Mouse (Mus musculus): ENCODE data around the gene Dram1.

Dram1 gene

GRCm38 (mm10) chr10:88379013-88379885 lies at the start of gene Dram1, which contains the start of gene Gnptab:
Gene Dram1 (minus strand): TSS chr10:88379080.
Gene Gnptab (plus strand): TSS chr10:88379132.
- peak; percentile 86 for DNase-seq

DNA sequence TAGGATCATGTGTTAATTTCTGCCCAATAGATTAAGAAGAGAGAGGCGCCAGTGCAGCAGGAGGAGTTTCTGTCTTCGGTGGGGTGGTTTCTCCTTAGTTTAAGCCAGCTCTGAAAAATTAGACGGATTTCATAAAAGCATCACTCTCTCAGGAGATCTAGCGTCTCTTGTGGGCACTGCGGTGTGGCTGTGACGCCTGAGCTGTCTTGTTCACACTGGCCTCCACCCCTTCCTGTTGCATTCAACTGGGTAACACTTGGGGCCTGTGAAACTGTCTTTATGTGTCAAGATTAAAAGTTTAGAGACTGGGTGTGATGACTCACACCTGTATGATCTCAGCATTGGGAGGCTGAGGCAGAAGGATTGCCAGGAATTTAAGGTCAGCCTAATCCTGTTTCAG lies 49.1 kb upstream of the Dram1 start:
- no peak for DNase-seq

- DNase-seq, result no peak
Observed at GRCm38 (mm10) chr10:88426896-88427295, 48.0 kb upstream of the Dram1 start.

DNA sequence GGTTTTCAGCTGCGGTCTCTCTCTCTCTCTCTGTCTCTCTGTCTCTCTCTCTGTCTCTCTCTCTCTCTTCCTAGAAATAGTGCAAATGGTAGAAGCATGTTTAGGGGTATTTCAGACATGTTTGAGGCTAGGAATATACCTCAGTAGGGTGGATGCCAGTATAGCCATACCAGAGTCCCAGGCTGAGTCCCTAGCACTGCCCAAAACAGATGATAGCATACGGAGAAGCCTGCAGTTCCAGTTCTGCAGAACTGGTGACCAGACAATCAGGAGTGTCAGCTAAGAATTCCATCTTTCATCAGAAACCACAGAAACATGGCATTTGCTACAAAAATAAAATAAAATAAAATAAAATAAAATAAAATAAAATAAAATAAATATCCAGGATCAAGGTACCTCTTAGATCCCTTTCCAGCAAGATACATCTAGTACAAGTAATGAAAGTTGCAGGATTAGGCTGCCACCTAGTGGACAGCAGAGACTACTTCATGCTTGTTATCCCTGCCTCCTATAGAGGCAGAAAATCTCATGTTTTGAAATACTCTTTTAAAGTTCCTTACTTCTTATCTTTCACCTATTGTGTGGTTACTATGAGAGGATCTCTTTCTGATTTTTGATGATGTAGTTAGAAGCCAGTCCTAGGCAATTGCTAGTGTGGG lies 47.4 kb upstream of the Dram1 start:
- peak; percentile 79 for DNase-seq

GRCm38 (mm10) chr10:88420655-88421435 lies 42.0 kb upstream of the Dram1 start:
- DNase-seq, result no peak

DNA sequence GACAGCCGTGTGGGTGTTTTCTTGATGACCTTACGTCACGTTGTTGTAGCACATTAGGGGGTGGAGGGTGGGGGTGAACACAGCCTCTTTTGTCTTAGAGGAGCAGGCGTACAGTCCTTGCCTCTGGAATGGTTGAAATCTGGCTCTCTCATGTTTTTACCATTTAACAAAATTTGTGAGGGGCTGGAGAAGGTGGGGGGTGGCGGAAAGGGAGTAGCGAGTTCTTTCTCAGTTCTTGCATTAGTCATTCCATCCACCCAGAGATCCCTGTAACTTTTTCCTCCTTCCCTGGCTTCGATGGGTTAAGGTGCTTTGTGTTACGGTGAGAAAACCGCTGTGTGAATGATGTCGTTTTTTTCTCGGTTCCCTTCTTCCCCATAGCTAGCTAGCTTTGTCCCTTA lies 41.3 kb upstream of the Dram1 start:
- no peak for DNase-seq

- no peak for DNase-seq
Observed at GRCm38 (mm10) chr10:88417686-88418085, 38.8 kb upstream of the Dram1 start.

GRCm38 (mm10) chr10:88412290-88412995 lies 33.6 kb upstream of the Dram1 start:
- DNase-seq, result no peak

GRCm38 (mm10) chr10:88409751-88410150 lies 30.9 kb upstream of the Dram1 start:
- DNase-seq, result no peak

DNA sequence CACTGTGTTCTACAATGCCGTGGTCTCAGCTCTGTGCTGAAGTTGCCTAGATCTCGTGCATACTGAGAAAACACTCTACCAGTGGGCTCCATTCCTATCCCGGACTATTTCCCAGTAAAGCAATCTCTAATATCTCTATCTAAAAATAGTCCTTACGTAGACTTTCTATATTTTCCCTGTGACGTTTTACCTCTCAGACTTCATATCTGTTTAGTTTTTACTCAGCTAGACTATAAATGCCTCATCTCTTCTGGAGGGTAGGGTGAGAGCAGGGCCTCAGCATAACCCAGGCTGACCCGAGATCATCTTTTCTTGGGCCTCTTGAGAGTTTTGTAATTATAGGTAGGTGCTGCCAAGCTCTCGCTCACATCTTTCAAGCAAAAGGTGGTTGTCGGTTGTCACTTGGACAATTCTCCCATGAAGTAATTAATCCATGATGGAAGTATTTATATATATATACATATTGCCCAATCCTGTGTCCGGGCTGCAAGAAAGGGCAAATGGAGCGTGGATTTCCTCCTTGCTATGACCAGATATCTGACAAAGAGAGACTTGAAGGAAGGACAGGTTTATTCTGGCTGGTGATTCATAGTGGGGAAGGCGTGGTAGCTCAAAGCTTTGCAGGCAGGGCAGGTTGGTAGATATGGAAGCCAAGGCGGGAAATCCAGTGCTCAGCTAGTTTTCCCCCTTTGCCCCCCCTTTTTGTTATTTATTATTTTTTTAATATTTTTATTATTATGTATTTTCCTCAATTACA lies 29.2 kb upstream of the Dram1 start:
- no peak for DNase-seq

DNA sequence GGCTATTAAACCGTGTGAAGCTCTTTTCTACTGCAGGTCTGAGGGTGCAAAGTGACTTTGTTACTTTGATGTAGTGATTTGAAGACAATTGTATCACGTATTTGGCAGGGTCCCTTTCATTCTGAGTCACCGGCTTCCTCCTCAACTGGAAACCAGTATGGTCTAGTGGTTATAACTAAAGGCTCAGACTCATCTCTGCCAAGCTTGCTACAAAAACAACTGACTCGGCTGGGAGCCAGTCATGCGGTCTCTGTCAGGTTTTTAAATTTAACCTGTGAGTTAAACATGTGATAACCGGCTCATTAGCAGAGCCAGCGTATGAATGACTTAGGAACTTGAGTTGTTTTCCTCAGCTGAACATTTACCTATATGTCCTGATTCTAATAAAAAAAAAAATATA lies 26.9 kb upstream of the Dram1 start:
- DNase-seq, result no peak

GRCm38 (mm10) chr10:88404220-88404619 lies 25.3 kb upstream of the Dram1 start:
- no peak for DNase-seq

DNA sequence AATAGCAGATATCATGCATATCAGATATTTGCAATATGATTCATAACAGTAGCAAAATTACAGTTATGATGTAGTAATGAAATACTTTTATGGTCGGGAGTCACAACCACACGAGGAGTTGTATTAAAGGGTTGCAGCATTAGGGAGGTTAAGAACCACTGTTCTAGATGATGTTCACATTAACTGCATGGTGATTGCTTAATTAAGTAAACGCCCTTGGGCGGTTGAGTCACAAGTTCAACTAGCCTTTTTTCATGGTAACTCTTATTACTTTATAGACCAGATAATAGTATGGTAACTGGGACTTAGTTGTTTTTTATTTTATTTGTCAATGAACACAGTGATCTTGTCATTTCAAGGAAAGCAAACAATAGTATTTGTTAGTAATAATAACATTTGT lies 24.1 kb upstream of the Dram1 start:
- DNase-seq, result no peak

DNA sequence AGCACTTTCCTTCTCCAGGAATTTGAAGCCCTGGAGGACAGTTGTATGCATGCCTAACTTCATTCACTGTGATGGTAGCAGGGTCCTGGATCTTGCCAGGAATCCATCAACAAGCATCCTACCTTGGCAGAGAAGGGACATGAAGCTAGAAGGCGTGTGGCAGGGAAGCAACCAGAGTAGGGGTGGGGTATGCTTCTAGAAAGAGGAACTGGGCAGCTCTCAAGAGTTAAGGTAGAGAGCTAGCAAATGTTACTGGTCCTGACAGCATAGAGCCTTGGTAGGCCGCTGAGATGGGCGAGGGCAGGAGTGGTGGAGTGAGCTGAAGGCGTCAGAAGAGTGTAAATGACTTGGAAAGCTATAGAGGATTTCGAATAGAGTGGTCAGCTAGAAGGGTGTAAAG lies 20.4 kb upstream of the Dram1 start:
- DNase-seq, result no peak

DNA sequence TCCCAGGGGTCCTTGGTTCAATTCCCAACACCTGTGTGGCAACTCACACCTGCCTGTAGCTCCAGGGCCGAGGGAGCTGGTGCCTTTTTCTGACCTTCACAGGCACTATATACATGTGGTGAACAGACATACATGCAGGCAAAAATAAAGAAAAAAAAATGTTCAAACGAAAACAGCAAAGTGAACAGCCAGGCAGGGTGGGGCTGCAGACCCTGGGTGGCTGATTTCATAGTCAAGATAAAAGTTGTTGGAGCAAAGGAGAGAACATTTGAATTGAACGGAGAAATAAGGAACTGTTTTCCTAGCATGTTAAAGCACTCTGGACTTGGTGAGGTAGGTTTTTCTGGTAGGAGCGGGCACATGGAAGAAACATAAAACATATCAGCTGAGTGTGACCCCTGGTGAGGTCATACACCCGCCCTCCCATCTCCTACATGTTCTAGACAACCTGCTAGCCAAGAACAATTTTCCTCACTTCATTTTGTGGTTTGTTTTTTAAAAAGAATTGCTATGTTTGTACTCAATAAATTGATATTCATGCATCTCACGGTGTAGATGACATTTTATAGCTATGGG lies 19.9 kb upstream of the Dram1 start:
- DNase-seq, result no peak

DNA sequence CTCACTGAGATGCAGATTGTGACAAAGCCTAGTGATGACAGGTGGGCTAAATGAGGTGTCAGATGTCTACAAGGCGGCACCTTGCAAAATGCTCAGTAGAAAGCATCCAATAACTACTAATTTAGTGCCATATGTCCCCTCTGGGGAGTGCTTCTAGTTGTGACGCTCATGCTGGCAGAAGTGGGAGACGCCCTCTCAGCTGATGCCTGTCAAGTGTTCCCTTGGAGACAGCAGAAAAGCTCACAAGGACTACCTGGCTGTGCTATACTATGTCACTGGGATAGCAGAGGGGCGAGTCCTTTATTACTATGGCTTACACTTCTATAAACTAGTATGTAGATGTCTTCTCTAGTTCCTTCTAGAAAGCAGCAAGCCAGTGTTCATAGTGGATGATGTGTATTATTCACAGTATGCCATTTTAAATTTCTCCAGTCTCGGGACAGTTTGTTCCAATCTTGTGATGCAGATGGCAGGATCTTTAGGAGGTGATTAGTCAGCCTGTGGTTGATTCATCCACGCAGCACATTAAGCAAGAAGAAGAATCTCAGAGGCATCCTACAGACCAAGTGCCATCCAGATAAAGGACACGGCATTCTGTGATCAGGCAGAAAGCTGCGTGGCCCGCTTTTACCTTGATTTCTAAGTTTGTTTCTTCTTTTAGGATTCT lies 13.4 kb upstream of the Dram1 start:
- no peak for DNase-seq

- no peak for DNase-seq
Observed at GRCm38 (mm10) chr10:88391495-88391894, 12.6 kb upstream of the Dram1 start.

- DNase-seq, result no peak
Observed at GRCm38 (mm10) chr10:88390096-88390790, 11.4 kb upstream of the Dram1 start.

DNA sequence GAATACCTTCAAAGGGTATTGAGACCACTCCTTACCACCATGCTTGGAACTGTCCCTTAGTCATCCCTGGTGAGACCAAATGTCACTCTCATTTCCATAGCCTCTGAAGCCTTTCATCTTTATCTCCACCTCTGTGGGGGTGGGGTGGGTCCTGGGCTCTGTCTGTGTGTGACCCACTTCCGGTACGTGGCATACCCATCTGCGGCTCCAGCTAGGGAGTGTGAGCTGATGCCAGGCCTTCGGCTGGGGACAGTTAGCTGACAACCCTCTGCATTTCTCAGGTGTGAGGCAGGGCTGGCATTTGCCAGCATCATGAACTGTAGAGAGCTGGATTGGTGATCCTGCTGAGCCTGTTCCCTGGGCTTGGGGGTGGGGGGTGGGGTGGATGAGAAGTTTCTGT lies 10.7 kb upstream of the Dram1 start:
- DNase-seq, result no peak

DNA sequence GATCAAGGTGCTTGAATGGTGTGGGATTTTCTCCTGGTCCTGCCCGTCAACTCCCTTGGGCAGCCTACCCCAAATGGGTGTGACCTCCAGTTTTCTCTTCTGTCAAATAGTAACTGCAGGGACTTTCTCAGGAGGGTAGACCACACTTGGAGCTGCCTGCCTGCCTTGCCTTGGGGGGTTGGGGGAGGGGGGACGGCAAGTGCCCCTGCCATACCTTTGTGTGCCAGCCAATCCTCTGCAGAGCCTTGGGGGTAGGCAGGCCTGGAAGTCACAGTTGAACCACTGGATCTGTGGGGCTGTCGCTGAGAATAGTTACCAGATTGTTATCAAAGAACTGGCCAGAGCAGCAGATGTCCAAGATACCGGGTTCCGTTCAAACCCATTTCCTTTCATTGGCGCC lies 7.4 kb upstream of the Dram1 start:
- no peak for DNase-seq

DNA sequence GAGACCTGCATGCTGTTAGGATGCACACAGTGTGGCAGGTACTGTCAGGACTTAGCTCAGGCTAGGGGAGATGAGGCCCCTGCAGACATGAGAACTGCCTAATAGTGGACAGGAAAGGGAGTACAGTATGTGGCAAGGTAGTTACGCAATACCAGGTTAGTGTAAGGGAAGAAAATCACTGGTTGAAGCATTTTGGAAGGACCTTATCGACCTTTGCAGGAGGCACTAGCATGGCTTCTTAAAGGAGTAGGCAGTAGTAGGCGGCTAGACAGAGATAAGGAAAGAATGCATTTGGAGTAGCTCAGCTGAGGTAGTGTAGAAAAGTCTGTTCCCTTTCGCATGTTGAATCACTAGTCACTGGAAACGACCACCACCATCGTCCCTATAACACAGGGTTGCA lies 6.9 kb upstream of the Dram1 start:
- DNase-seq, result no peak
